Mouse (Mus musculus) cerebellum, postnatal 36 days (tissue): ENCODE results near the gene Olfr460.
A peak's percentile ranks its signal among the peaks of the same experiment; 100 is the strongest.
"Not testable (repeated sequence)": the region's sequence is repeated elsewhere in the genome, so short reads cannot be mapped to it uniquely, and the experiment has no call there.

Experiments
- DNase-seq, 2 experiments: peaks; one replicate each; pipeline ENCODE4 v3.0.0; 2021 to 2022; ENCODE audit warnings: mixed read lengths in 2 of 2

Olfr460 gene

GRCm38 (mm10) chr6:40569187-40569586 is at the start of gene Olfr460:
Gene Olfr460, plus strand, starts transcription at chr6:40569487.
- no peak for DNase-seq

GRCm38 (mm10) chr6:40544690-40545089 is 24.6 kb upstream of the Olfr460 start:
- DNase-seq, result no peak

DNA sequence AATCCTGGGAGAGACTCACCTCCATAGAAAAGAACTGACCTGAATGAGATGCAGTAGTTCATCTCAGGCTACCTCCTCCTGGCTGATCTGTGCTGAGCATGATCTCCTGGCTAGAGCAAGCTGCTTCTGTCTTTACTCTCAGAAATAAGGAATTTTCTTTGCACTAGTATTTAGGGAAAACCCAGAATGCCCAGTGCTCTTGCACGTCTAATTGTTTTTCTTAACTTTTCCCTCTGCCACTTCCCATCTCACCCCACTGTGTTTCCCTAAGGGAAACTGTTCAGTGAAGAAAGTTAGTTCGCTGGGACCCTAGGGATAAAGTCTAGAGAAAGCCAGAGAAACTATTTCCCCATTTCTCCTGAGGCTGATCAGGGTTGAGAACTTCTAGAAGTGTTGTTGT is 14.3 kb upstream of the Olfr460 start, which contains the start of gene Olfr461:
TSS of gene Olfr461 (minus strand) at position 101 of the 400 bp plus-strand sequence.
- no peak for DNase-seq

DNA sequence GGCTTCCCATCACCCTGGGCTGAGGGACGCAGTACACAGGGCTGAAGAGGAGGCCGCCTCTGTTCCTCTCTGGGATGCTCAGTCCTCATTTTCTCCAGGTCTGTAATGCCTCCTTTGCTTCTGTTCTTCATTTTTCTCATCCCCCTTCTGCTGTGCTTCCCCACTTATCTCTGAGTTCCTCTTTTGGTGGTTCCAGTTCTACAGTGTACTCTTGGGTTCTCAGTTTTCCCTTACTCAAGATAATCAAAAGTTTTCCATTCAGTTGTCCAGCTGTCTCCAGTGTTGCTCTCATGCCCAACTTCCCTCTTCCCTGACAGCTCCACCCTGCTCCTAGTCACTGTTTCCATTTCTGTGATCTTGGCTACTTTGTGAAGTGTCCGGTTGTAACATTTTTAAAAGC is 4.3 kb downstream of the Olfr460 start:
- no peak for DNase-seq

DNA sequence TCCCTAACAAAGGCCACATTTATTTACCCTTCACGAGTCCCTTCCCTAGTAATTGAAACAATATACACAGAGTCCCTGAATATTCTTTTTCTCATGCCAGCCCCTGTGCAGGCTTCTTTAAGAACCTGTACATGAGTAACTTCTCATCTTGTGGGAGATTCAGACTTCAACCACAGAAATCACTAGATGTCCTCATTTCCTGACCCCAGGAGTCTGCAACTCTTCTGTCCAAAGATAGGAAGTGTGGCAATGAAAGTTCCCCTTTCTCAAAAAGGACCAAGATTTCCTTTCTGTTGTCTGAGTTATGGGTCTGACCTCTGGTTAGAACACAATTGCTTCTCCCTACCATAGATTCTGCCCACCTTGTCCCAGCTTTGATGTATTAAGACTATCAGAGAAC is 7.0 kb downstream of the Olfr460 start:
- no peak for DNase-seq

- no peak for DNase-seq
Measured at GRCm38 (mm10) chr6:40584336-40584735, 15.0 kb downstream of the Olfr460 start.

DNA sequence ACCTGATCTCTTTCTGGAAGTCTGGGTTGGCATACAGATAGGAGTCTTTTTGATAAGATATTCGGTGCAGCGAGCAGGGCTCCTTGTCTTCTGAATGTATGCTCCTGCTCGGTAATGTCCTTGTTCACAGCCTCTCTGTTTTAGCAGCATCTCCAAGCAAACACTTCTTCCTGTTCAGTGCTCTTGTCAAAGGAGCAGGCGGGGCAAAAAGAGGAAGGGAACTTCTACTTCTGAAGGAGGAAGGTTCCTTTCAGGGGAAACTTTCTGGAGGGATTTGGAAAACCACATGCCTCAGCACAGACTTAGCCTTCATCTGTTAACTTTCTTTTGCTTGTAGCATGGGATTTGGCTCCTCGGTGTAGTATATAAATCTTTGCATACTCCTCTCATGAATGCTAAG is 16.4 kb downstream of the Olfr460 start, which contains the start of gene Clec5a:
TSS of gene Clec5a (minus strand) at position 177 of the 400 bp plus-strand sequence.
- DNase-seq, result no peak

- DNase-seq, result no peak
Measured at GRCm38 (mm10) chr6:40588346-40588745, 19.1 kb downstream of the Olfr460 start.

- DNase-seq, result no peak
Measured at GRCm38 (mm10) chr6:40594804-40595550, 25.7 kb downstream of the Olfr460 start.

GRCm38 (mm10) chr6:40598546-40598945 is 29.3 kb downstream of the Olfr460 start:
- DNase-seq, result not testable (repeated sequence)

DNA sequence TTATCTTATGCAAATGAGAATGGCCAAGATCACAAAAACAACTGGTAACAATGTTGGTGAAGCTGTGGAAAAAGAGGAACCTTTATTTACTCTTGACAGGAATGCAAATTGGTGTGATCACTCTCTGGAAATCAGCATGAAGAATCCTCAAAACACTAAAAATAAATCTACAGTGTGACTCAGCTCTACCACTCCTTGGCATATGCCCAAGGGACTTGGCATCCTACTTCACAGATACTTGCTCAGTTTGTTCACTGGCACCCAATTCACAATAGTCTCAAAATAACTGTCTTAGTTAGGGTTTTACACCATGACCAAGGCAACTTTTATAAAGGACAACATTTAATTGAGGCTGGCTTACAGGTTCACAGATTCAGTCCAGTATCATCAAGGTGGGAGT is 38.1 kb downstream of the Olfr460 start:
- peak; percentile 50 to 74 for DNase-seq

DNA sequence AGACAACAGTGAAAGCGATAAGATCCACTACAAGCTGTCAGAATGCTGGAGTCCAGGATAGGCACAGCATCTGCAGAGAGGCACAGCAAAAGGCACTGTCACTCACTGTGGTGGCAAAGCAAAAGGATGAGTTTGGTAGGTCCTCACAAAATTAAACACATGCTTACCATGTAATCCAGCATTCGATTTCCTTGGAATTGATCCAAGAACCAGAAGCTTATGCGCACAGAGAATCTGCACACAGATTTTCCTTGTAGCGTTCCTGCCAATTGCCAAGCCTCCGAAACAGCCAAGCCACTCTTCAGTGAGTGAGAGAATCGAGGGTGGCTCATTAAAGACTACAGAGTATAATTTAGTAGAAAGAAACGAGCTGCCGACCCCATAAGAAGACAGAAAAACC is 41.0 kb downstream of the Olfr460 start:
- DNase-seq, result no peak

DNA sequence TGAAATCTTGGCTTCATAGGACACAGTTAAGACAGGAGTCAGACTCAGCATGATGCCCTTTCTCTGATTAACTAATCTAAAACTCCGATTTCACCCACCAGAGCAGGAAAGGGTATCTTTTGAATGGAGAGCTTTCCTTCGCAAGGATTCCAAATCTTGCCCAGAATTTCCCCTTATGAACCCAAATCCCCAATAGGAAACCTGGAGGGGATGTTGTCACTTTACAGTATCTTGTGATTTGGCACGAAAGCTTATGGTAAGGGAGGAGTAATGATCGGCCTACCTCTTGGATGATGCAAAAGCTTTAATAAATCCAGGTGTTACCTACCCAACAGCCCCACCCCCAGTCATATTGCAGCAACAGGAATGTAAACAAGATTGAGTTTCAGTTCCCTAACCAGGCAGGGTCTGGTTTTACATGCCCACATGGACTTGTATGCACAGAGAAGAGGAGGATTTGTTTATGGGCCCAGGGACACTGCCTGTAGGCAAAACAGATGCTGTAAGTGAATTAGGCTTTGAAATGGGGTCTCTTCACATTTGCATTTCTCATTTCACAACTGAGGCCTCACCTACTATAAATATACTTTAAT is 44.1 kb downstream of the Olfr460 start, which contains the start of gene Tas2r138:
TSS of gene Tas2r138 (minus strand) at position 51 of the 593 bp plus-strand sequence.
- no peak for DNase-seq

DNA sequence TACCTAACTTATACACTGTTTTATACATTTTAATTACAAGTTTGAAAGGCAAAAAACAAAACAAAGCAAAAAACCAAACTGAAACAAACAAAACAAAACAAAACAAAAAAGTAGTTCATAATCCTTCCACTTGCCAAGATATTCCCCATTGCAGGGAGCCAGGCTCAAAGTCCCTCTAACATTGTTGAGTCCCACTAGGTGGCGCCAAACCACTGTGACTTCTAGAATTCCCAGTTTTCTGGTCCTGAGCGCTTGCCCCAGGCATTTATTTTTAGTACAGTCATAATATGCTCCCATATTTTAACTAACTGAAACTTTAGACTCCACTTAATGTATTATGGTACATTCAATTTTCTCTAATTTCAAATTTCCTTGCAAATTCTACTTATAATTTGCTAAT is 48.7 kb downstream of the Olfr460 start:
- DNase-seq, result peak; percentile 56 to 66
